Mouse (Mus musculus): ENCODE data around the gene Acvr1.

DNA sequence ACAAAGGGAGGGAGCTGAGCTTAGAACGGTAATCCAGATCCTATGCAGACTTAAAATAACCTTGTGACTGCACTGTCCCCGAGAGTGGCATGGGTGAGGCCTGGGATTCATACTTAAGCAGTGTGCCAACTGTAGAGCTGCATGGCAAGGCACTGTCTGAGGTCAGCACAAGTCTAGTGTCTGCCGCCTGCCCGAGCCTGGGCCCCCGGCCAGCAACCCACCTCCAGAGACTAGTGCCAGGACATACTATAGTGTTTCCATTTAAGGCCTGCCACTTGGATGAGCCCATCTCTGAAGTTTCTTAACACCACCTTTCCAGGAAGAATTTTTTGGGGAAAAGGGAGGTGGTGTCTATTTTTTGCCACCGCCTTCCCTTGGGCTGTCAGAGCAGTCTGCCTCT lies 1.7 kb downstream of the Acvr1 start:
- TF ChIP-seq CTCF (IDR thresholded peaks at IDR 0.05; ENCODE audit: low read depth) (no peak), EP300 (optimal IDR thresholded peaks at IDR 0.05) (no peak)
